Mouse (Mus musculus): ENCODE measurements at regions not wholly inside any gene's neighbourhood (a gene's known extent, or its start where the extent isn't known, plus 50 kb on each side); places are given as distances from the start of the nearest gene placed in this dataset.

DNA sequence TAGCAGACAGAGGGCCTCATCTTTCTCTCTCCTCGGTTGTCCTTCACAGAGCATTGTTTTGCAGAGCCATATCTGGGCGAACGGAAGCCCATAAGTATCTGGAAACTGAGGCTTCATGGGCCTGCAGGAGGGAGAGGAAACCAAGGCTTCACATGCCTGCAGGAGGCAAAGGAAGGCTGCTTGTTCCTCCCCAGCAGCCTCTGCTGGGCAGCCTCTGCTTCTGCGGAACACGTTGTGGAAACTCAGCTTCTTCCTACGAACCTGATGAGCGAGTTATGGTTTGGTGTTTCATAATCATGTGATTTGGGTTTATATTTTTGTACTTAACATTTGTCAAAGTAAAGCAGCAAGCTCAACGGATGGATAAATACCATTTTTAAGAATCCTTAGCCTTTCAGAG is 177.6 kb upstream of the Arglu1 start:
- TF ChIP-seq CTCF (conservative IDR thresholded peaks at IDR 0.05; ENCODE audit: low read length) (no peak), NANOG (IDR thresholded peaks at IDR 0.05; ENCODE audit: borderline replicate concordance, low read length) (no peak), POU5F1 (IDR thresholded peaks at IDR 0.05; ENCODE audit: borderline replicate concordance, low read length) (no peak)
